Mouse (Mus musculus) embryonic facial prominence, embryonic 11.5 days (tissue): ENCODE results near the gene Mfsd14a. TPM values are rescaled to one million over a fixed set of nuclear protein-coding genes. Genes with fewer than 3 reads are reported as not detected.

Source experiments
- ATAC-seq: fragments of 200-750 bp; cut with Nextera tagmentation; replicated peaks from 2 replicates; pipeline ENCODE4 v1.8.0; 2017; ENCODE audit warnings: low read depth; ENCODE audit not compliant: insufficient number of reproducible peaks, low FRiP score, low TSS enrichment
- DNase-seq: peaks from one replicate; pipeline ENCODE4 v3.0.0-alpha.2; 2015; ENCODE audit warnings: low spot score
- H3K27ac ChIP-seq: fragments of 300-500 bp; sonication (generic); replicated peaks from 2 replicates; pipeline ENCODE4 v1.5.1; 2014; ENCODE audit warnings: mild to moderate bottlenecking, low read depth, low read length, control low read depth
- H3K27me3 ChIP-seq: fragments of 300-500 bp; sonication (generic); 2 replicates; pipeline ENCODE4 v1.6.1; 2014; ENCODE audit warnings: mild to moderate bottlenecking, low read length, moderate library complexity, mixed read lengths; ENCODE audit not compliant: control insufficient read depth, insufficient read depth
- H3K36me3 ChIP-seq: fragments of 300-500 bp; sonication (generic); replicated peaks from 2 replicates; pipeline ENCODE4 v1.6.1; 2014; ENCODE audit warnings: low read depth, mild to moderate bottlenecking, low read length, moderate library complexity, mixed read lengths; ENCODE audit not compliant: control insufficient read depth, insufficient read depth
- H3K4me1 ChIP-seq: fragments of 300-500 bp; sonication (generic); 2 replicates; pipeline ENCODE4 v1.6.1; 2014; ENCODE audit warnings: low read length, mixed read lengths; ENCODE audit not compliant: control insufficient read depth, insufficient read depth
- H3K4me2 ChIP-seq: fragments of 300-500 bp; sonication (generic); 2 replicates; pipeline ENCODE4 v1.6.1; 2014; ENCODE audit warnings: low read depth, mild to moderate bottlenecking, control low read depth, low read length, moderate library complexity
- H3K4me3 ChIP-seq: fragments of 300-500 bp; sonication (generic); 2 replicates; pipeline ENCODE4 v1.5.1; 2014; ENCODE audit warnings: low read depth, low read length, control low read depth
- H3K9ac ChIP-seq: fragments of 300-500 bp; sonication (generic); replicated peaks from 2 replicates; pipeline ENCODE4 v1.6.1; 2014; ENCODE audit warnings: mild to moderate bottlenecking, control low read depth, low read length
- H3K9me3 ChIP-seq: fragments of 300-500 bp; sonication (generic); replicated peaks from 2 replicates; pipeline ENCODE4 v1.6.1; 2016; ENCODE audit warnings: mild to moderate bottlenecking, low read length, inconsistent platforms, mixed read lengths; ENCODE audit not compliant: control insufficient read depth
- WGBS: fragments of 180-500 bp; shearing (Covaris S2); extraction: QIAGEN DNeasy Blood & Tissue Kit; methylation state at CpG from one replicate; pipeline ENCODE4 v1.1.7; 2014; 5-methylcytosine and 5-hydroxymethylcytosine counted together
- polyA plus RNA-seq: library from polyadenylated mRNA; unstranded; fragments of >200 nt; fragmentation: Nextera tagmentation; extraction: Ambion mirVana; gene quantifications from 2 replicates; pipeline ENCODE4 v1.2.1, GENCODE M21; 2014

Gene Mfsd14a
- polyA plus RNA-seq, 1 experiment from 2014 or later: 105 TPM

DNA sequence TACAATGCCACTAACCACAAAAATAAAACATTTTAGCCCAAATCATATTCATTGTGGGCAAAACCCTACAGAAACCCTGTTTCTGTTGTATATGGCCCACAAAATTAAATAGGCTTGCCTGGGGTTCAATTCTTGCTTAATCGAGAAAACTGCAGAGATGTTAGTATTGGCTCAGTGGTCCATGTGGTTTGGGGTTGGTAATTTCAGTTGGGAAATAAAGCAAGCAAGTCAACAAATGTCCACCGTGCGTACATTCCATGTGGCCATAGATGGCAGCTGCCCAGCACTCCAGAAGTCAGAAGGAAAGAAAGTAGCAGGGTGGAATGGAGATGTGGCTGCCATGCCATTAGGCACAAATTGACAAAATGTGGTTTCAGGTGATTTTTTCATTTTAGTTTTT is 29.5 kb downstream of the Mfsd14a start:
- Histone ChIP-seq H3K9ac (no peak overlapping the region), H3K36me3 (peaks cover 3% of the 10 kb centered on the region), H3K4me1 (no peaks in the 10 kb centered on the region), H3K27ac (no peak overlapping the region), H3K27me3 (no peaks in the 10 kb centered on the region), H3K9me3 (no peaks in the 10 kb centered on the region), H3K4me3 (no peak overlapping the region), H3K4me2 (no peak overlapping the region)
- no peak for ATAC-seq
- no peak for DNase-seq
- WGBS: 94% methylated on average over 3 of the region's 3 CpGs

- 77% methylated on average over 1 of the region's 1 CpGs for WGBS
- Histone ChIP-seq H3K9ac (no peak overlapping the region), H3K27ac (no peak overlapping the region), H3K27me3 (no peaks in the 10 kb centered on the region), H3K9me3 (no peaks in the 10 kb centered on the region), H3K36me3 (peaks cover 3% of the 10 kb centered on the region), H3K4me1 (no peaks in the 10 kb centered on the region), H3K4me3 (no peak overlapping the region), H3K4me2 (no peak overlapping the region)
- ATAC-seq (no peak), DNase-seq (no peak)
Observed at GRCm38 (mm10) chr3:116631459-116631858, 31.0 kb downstream of the Mfsd14a start.

GRCm38 (mm10) chr3:116622641-116623040 is 39.8 kb downstream of the Mfsd14a start:
- ATAC-seq (no peak), DNase-seq (no peak)
- Histone ChIP-seq H3K36me3 (no peaks in the 10 kb centered on the region; the same call in 1 of the 2 replicates), H3K4me1 (no peaks in the 10 kb centered on the region), H3K9ac (no peak overlapping the region), H3K9me3 (no peaks in the 10 kb centered on the region), H3K27me3 (no peaks in the 10 kb centered on the region), H3K27ac (no peak overlapping the region), H3K4me2 (no peak overlapping the region), H3K4me3 (no peak overlapping the region)
- 88% methylated on average over 7 of the region's 7 CpGs for WGBS

DNA sequence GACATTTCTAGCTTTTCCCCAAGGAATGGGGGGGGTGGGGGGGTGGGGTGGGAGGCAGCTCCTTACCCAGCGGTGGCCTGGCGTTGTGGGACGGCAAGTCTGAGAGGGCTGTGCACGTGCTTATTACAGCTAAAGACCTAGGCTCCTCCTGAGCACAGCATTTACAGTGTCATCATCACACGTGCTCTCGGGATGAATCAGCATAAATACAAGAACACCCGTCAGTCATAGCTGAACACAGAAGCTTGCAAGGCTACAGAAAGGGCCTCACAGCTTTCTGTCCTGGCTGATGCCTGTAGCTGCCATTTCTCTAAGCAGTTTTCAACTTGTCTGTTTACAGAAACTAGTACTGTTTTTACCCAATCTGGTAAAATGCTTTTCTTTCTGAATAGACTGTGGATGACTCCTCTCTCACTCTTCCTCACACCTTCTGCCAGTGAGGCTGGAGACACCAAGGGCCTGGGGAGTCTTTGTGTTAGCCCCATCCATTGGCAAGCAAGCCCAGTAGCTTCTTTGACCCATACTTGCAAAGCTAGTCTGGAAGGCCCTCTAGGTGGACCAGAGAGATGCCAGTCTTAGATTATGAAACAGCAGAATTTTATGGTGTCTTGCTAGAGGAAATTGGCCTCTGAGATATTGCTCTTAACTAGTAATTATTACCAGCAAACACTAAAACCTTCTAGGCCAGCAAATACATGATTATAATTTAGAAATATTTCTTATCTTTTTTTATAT is 41.7 kb downstream of the Mfsd14a start:
- no peaks in the 10 kb centered on the region for H3K9me3 ChIP-seq
- ATAC-seq (no peak), DNase-seq (no peak)
- no peak overlapping the region for H3K4me2 ChIP-seq
- no peaks in the 10 kb centered on the region for H3K4me1 ChIP-seq
- no peaks in the 10 kb centered on the region; the same call in 1 of the 2 replicates for H3K36me3 ChIP-seq
- WGBS: 93% methylated on average over 7 of the region's 7 CpGs
- H3K4me3 ChIP-seq: no peak overlapping the region
- H3K27me3 ChIP-seq: no peaks in the 10 kb centered on the region
- H3K27ac ChIP-seq: no peak overlapping the region
- no peak overlapping the region for H3K9ac ChIP-seq

DNA sequence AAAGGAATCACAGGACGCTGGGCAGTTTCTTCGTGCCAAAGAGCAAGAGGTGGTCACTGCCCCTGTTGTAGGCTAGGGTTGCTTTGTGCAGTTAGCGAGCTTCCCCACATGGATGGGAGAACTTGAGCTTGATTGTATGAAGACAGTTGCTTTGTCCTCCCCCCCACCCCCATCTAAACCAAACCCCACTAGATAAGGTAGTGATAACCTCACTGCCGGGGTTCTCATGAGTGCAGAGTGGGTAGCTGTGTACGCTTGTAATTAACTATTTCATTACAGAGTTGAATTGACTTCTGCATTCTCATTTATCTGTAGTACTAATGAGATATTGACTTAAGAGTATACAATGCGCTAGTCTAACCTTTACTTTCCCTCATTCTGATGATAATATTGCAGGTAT is 43.6 kb downstream of the Mfsd14a start:
- H3K27me3 ChIP-seq: no peaks in the 10 kb centered on the region
- H3K4me3 ChIP-seq: no peak overlapping the region
- H3K36me3 ChIP-seq: no peaks in the 10 kb centered on the region; the same call in 1 of the 2 replicates
- no peaks in the 10 kb centered on the region for H3K9me3 ChIP-seq
- DNase-seq: no peak
- no peak overlapping the region for H3K27ac ChIP-seq
- WGBS: 85% methylated on average over 6 of the region's 6 CpGs
- no peak overlapping the region for H3K4me2 ChIP-seq
- H3K4me1 ChIP-seq: no peaks in the 10 kb centered on the region
- no peak overlapping the region for H3K9ac ChIP-seq
- ATAC-seq: no peak

DNA sequence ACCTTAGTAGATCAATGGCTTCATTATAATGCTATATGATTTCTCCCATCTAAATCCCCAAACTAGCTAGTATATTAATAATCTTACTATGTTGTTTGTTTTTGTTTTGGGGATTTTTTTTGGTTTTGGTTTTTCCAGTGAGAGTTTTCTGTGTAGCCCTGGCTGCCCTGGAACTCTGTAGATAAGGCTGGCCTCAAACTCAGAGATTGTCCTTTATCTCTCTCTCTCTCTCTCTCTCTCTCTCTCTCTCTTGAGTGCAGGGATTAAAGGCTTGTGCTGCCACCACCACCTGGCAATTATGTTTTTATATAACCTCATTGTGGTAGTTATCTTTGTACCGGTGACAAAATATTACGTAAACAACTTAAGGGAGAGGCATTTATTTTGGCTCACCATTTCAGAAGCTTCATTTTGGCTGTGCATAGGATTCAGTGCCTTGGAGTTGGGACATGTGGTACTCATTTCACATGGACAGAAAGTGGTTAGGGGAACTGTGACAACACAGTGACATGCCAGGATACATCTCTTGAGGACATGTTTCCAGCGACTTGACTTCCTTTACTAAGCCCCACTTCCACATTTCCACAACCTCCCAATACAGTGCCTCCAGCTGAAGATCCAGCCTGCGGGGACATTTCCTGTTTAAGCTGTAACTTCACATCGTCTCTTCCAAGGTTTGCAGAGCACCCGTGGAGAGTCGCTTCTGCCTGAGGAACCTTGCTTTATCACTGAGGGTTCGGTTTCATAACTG is 47.0 kb downstream of the Mfsd14a start:
- no peaks in the 10 kb centered on the region for H3K4me1 ChIP-seq
- no peak overlapping the region for H3K27ac ChIP-seq
- no peak overlapping the region for H3K9ac ChIP-seq
- H3K27me3 ChIP-seq: no peaks in the 10 kb centered on the region
- WGBS: 90% methylated on average over 8 of the region's 8 CpGs
- no peak for ATAC-seq
- no peak overlapping the region for H3K4me2 ChIP-seq
- DNase-seq: no peak
- no peaks in the 10 kb centered on the region for H3K9me3 ChIP-seq
- H3K36me3 ChIP-seq: no peaks in the 10 kb centered on the region; the same call in none of the 2 replicates
- H3K4me3 ChIP-seq: no peak overlapping the region

DNA sequence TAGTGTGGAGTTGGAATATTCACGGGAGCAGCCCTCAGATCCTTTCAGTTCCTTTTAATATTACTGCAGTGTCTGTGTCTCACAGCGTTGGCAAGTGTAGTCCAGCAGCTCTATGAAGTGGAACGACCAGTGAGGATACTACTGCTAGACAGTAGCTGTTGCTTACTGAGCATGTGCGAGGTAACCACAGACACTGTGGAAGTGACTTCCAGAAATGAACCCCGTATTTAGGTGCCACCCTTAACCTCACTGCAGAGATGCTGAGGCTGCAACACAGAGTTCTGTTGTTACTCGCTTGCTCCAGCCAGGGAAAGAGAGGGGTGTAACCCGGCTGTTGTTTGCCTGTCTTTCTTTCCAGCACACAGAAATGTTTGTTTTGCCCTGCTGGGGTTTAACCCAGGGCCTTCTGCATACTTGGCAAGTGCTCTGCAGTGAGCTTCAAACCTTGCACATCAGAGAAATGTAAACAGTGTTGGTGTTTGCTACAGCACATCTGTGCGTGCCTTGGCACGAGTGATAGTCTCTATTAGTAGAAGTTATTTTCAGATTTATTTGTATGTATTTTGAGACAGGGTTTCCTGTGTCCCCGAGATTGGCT is 48.1 kb downstream of the Mfsd14a start, which contains the start of gene Trmt13:
Gene Trmt13 (minus strand): TSS at position 293 of the 598 bp plus-strand sequence.
- Histone ChIP-seq H3K27ac (no peak within 1 kb of the TSS), H3K9me3 (no peaks in the 10 kb centered on the region), H3K4me3 (no peak within 1 kb of the TSS), H3K4me2 (no peak within 1 kb of the TSS), H3K9ac (no peak within 1 kb of the TSS), H3K4me1 (no peaks in the 10 kb centered on the region), H3K36me3 (no peaks in the 10 kb centered on the region; the same call in 1 of the 2 replicates), H3K27me3 (no peaks in the 10 kb centered on the region)
- ATAC-seq (no peak), DNase-seq (no peak)
- WGBS: 81% methylated on average over 10 of the region's 10 CpGs

DNA sequence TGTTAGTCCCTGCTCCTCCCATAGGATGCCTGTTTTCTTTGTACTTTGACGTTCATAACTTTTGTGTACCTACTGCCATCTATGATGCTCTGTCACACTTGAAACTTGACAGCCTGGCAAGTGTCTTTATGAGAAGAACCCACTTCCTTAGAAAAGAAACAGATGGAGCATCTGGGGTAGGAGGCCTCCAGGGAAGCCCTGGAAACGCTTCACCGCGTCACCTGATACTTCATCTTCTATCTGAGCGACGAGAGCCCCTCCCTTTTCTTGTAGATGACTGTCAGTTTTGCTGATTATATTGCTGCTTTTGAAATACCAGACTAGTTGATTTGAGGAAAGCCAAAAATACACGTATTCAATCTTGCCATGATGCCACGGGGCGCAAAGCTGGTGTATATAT is 57.9 kb downstream of the Mfsd14a start:
- Histone ChIP-seq H3K9ac (no peak overlapping the region), H3K36me3 (no peaks in the 10 kb centered on the region; the same call in 1 of the 2 replicates), H3K4me2 (no peak overlapping the region), H3K27me3 (no peaks in the 10 kb centered on the region), H3K27ac (no peak overlapping the region), H3K4me3 (no peak overlapping the region), H3K4me1 (no peaks in the 10 kb centered on the region), H3K9me3 (no peaks in the 10 kb centered on the region)
- DNase-seq: no peak
- ATAC-seq: no peak
- 75% methylated on average over 9 of the region's 9 CpGs for WGBS
